Mouse (Mus musculus) cerebellum, postnatal 36 days (tissue): ENCODE measurements around the gene Ppp2r5c.

Experiments used
- DNase-seq, 2 experiments: peaks; one replicate each; pipeline ENCODE4 v3.0.0; 2021 to 2022; ENCODE audit warnings: mixed read lengths in 2 of 2

Gene Ppp2r5c

DNA sequence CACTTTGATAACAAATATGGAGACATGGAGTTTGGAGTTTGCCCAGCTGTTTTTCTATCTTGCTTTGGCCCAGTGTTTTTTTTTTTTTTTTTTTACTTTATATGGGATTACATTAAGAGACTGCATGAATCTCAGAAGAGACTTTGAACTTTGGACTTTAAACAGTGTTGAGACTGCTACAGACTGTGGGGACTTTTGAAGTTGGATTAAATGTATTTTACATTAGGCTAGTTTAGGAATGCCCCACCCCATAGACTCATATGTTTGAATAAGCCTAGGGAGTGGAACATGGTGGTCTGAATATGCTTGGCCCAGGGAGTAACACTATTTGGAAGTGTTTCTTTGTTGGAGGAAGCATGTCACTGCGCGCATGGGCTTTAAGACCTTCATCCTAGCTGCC, 4.7 kb upstream of the Ppp2r5c start:
- no peak for DNase-seq

DNA sequence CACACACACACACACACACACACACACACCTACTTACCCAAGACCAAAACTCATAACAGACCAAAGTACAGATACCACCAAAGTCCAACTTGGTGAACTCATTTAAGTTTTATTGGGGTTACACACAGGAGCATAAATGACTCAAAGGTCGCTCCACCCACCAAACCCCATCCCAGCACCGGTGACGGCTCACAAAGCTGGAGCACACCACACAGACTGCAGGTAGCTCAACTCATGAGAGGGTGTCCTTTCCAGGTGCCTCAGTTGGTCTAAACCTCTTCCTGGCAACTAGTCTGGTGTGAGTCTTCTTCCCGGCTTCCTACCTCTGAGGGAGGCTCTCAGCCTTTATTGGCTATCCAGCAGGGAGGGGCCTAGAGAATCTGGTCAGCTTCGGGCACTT, 2.4 kb upstream of the Ppp2r5c start:
- no peak for DNase-seq

DNA sequence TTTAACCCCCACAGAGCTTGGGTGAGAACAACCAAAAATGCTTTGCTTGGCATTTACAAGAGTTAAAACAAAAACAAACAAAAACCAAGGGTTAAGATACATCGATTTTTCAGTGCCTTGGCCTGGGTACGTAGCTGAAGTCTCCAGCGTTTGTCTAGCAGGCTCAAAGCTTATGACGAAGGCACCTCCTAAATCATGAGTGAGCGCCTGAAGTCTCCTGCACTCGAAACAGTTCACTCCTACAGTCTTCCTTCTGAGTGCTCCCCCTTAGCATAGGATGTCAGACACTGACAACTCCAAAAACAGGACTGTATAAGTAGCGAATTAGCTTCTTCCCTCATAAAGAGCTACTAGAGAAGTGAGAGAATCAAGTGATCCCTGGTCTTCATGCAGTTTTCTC, 1.1 kb upstream of the Ppp2r5c start:
- DNase-seq: no peak

DNA sequence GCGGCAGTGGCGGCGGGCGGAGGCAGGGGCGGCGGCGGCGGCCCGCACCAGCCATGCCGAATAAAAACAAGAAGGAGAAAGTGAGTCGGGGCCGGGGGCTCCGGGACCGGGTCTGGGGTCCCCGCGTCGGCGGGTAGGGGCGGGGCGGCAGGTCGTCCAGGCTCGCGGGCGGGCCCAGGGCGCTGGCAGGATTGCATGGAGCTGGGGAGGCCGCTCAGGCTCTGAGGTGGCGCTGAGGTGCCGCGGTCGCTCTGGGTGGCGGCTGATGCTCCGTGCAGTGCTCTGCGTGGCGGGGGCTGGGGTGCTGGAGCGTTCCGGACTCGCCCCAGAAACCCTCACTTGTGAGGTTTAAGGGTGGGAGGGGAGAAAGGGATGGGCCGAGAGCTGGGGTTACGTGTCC, 386 bp downstream of the Ppp2r5c start:
- peak; percentile 54 to 63 for DNase-seq

DNA sequence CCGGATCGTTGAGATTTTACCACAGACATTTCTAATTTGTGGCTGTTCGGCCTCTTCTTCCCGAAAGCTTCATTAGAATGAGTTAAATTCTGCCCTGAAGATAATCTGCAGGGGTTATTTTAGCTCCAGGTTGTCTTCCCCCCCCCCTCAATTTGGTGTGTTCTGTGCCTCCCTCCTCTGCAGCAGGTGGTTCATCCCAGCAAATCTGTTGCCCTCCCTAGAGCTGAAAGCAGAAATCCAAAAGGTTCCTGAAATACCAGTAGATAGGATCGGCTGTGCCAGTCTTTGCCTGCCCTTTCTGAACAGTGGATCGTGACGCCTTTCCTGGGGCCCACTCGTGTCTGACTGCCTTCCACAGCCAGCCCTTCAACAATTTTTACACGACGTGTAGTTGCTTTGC, 1.8 kb downstream of the Ppp2r5c start:
- no peak for DNase-seq

DNA sequence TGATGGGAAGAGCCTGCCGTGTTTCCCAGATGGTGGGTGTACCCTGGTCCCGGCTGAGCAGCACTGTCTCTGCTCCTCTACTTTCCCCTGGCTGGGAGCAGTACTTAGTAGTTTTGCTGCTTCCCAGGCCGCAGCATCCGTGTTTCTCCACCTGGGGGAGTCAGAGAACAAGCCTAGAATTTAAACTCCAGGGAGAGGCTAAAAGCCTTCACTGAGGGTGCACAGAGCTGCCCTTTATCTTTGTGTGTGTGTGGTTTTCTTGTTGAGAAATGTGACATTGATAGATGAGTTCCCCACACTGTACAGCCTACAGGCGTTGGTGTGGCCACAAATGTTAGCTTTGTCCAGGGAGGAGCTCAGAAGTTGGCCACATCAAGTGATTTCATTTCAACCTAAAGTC, 7.3 kb downstream of the Ppp2r5c start:
- peak; percentile 68 to 70 for DNase-seq

DNA sequence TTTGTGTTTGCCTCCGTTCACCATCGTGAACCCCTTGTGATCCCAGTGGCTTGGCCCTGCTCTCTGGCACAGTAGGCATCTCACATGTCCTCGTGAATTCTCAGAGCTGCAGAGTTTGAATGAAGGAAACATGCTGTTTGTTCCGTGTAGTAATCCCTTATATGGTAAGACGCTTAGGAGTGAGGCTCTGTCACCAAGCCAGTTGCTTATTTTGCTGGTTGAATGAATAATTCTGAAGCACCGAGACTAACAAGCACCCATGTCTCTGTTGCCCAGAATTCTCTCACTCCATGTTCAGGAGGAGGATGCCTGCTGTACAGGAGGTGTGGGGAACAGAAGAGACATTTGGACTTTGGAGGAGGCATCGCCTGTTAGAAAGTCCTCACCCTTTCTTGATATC, 9.1 kb downstream of the Ppp2r5c start:
- no peak for DNase-seq

DNA sequence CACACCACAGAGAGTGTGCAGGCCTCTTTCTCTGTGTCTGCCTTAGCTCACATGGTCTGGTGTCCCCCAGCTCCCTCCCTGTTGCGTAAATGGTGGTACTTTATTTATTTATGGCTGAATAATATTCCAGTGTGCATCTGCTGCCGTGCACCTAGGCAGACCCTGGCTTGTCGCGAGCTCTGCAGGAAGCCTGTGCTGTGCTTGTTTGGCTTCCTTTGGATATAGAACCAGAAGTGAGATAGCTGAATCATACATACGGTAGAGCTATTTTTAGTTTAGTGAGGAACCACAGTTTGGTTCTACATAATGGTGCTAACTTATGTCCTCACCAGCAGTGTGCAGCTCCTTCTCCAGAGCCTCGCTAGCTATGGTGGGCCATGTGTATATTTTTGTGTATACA, 11.7 kb downstream of the Ppp2r5c start:
- no peak for DNase-seq

DNA sequence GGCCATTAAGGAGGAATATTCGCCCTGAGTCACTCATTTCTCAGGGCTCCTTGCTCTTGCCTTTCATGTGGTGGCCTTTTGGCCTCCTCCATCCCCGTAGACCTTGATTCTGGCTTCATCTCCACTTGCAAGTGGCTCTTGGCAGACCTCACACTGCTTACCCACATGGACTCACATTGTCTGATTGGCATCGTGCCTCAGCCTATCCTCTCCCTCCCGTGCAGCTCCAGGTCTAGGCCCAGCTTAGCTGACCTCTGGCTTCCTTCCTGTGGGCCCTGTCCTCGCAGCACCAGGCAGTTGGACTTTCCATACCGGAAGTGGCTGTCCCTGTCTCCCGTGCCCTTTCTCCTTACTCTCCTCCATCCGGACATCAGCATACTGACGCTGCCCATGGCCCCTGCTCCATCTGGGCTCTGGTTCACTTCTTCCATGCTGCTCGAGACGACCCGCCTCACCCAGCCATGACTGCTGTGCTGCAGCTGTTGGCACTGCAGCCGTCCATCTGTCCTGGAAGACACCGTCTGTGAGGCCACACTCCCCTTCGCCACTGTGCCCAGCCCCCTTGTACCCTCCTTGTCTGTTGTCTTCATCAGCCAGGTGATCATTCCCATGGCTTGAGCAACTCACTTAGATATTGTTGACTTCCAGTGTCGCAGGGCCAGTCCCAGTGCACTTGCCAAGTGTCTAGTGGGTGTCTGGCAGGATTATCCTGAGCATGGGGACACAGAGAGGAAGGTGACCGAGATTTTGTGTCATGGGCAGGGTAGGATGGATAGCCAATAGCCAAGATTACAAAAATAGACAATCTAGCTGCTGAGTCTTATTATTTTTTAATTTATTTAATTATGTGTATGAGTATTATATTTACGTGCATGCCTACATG, 13.7 kb downstream of the Ppp2r5c start:
- peak; percentile 78 to 80 for DNase-seq

DNA sequence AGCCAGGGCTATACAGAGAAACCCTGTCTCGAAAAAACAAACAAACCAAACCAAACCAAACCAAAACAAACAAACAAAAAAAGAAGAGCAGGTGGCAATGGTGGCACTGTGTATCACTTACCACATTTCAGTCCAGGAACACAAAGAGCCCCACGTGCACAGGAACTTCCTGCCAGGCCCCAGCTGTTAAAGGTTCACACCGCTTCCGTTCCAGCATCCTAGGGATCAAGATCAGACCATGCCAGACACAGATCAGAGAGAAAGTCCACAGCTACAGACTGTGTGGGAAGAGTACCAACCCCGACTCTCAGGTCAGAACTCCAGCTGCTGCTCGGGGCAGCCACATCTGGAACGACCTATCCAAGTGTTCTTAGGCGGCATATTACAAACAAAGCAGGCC, 16.8 kb downstream of the Ppp2r5c start:
- DNase-seq: no peak

DNA sequence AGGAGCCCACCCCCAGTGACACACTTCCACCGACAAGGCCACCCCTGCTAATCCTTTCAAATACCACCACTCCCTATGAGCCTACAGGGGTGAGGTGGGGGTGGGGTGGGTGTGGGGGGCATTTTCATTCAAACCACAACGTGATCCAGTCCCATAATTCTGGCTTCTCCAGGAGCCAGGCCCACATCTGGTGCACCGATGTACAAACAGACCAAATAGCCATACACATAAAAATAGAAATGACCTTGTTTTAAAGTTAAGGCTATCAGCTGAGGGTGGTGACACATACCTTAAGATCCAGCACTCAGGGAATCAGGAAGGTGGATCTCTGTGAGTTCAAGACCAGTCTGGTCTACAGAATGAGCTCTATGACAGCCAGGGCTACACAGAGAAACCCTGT, 24.5 kb downstream of the Ppp2r5c start:
- no peak for DNase-seq

DNA sequence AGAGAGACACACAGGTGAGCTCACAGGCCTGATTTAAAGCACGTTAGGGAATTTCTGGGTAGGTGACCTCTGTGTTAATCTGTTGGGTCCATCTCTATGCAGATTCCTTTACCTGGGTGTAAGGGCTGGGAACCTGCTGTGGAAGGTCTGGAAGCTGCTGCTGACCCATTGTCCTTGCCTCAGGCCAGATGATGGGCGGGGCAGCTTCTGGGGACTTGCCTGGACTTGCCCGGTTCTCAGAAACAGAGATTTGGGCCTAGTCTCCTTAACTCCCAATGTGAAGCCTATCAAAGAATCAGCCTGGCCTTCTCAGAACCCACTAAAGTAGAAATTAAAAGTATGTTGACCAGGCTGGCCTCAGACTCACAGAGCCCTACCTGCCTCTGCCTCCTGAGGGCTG, 25.3 kb downstream of the Ppp2r5c start:
- DNase-seq: no peak

DNA sequence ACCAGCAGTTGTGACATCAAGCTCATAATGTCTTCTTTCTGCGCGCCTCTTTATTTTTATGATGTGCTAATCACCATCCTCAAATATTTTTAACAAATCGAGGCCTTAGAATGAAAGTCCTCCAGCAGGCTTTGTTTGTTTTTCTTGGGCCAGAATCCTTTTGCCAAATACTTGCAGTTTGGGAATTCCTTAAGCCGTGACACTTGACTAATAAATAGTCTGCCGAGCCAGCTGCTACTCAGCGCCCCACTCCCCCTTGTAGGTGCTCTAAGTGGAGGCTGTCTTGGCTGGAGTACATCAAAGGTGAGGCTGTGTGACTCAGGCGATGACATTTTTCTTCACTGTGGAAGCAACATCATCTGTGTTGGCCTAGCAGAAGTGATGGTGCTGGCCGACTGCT, 27.6 kb downstream of the Ppp2r5c start:
- no peak for DNase-seq

DNA sequence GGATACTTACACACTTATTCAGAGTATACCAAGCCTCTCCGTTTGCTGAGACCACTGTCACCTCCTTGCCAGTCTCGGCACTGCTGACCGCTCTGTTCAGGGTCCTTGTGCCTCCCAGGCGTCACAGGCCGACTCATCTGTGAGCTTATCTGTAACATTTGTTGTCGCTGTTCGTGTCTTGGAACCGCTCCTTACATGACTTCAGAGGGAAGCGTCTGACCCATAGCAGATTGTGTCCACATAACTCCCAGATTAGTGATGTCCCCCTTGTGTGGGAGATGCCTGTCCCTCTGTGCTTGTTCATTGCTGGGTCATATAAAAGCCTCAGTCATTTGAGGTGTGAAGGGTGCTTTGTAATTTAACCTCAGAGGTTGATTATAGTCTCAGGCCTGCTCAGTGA, 29.6 kb downstream of the Ppp2r5c start:
- DNase-seq: no peak

DNA sequence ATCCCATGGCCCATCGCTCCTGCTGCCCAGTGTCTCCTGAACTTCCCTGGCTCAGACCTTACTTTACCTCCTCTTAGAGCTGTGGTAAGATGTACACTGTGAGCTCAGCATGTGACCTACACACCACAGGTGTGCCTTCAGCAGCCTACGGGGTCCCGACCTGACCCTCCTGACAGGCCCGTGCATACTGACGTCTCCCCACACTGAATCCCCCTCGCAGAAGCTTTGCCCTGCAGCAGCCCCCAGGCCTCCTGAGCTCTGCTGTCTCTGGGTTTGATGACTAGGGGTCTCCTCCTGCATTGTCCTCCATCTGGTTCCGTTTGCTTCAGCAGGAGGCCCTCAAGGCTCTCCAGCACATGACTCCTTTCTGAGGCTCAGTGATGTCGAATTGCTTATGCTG, 31.0 kb downstream of the Ppp2r5c start:
- no peak for DNase-seq

DNA sequence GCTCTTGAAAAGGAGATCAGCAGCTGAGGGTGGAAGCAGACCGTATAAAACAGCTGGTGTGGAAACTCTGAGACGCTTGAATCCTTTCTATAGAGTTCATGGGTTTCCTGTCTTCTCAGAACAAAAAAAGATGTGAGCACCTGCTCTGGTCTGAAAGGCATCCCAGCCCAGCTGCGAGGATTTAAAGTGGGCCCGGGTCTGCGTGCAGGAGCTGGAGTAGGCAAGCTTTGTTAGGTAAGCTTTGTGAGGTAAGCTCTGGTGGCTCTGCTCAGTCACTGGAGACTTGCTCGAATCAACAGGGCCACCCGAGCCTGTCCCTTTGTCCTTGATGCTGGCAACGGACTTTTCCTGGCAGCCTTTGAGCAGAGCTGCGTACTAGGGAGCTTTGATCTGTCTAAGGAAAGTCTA, 31.7 kb downstream of the Ppp2r5c start:
- no peak for DNase-seq

DNA sequence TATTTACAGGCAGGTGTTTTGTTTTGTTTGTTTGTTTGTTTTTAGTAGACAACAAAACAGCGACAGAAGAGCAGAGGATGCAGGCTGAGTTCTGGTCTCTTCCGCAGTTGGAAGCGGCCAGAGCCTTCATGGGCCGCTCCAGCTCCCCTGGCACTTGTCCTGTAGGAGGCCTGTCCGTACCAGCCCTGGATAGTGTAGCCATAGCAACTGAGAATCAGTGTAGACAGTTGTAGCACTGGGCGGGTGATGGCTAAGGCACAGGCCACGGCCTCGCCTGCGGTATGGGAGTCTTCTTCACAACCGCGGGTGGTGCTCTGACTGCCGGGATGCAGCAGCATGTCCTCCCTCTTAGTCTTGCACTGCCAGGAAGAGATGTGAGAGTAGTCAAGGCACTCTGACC, 32.3 kb downstream of the Ppp2r5c start:
- no peak for DNase-seq

DNA sequence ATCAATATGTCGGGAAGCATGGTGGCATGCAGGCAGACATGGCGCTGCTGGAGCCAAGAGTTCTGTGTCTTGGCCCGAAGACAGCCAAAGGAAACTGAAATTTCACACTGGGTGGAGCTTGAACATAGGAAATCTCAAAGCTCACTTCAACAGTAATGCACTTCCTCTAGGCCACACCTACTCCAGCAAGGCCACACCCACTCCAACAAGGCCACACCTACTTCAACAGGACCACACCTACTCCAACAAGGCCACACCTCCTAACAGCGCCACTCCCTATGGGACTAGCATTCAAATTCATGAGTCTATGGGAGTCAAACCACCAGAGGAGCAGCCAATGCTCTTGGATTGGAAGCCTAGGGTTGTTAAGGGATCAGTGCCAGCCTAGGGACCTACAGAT, 33.8 kb downstream of the Ppp2r5c start:
- no peak for DNase-seq

DNA sequence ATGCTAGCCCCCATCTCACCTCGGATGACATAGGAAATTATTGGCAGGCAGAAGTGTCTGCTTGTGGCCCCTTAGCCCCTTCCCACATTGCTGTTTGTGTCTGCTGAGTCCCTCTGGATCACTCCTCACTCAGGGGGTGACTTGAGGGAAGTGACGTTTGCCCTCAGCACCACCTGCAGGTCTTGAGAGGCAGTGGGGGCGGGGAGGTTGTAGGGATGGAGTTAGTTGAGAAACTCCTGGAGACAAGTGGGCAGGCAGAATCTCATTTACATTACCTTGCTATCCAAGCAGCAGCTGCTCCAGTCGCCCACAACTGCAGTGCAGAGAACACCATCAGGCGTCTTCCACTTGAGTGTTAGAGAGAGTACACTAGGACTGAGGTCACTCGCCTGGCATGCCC, 36.8 kb downstream of the Ppp2r5c start:
- no peak for DNase-seq

DNA sequence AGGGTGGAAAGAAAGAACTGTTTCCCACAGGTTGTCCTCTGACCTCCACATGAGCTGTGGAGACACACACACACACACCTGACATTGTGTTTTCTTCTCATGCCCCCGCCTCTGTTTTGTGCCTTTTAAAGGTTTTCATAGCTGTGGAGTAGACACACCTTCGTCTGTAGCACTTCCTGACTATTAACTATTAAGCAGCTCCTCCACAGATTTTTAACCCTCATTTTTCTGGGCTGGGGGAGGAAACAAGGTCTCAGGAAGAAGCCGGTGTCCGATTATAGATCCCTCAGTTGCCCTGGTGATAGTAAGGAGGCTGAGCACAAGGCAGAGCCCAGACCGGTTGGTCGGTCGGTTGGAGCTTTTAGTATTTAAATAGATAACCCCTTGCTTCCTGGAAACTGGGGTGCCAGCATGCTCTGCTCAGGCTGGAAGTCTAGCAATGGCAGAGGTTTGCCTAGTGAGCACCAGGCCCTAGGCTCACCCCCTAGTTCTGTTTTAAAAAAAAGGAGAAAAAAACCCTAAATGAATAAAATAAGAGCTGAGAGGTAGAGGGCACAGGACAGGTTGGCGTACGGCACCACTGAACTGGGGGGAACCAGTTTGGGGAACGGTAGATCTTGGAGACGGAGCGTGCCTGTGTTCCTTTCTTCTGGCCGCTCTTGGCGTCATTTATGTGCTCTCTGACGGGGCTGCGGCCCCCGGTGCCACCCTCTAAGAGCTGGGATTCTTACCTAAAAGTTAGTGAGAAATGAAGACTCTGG, 38.1 kb downstream of the Ppp2r5c start:
- no peak for DNase-seq

DNA sequence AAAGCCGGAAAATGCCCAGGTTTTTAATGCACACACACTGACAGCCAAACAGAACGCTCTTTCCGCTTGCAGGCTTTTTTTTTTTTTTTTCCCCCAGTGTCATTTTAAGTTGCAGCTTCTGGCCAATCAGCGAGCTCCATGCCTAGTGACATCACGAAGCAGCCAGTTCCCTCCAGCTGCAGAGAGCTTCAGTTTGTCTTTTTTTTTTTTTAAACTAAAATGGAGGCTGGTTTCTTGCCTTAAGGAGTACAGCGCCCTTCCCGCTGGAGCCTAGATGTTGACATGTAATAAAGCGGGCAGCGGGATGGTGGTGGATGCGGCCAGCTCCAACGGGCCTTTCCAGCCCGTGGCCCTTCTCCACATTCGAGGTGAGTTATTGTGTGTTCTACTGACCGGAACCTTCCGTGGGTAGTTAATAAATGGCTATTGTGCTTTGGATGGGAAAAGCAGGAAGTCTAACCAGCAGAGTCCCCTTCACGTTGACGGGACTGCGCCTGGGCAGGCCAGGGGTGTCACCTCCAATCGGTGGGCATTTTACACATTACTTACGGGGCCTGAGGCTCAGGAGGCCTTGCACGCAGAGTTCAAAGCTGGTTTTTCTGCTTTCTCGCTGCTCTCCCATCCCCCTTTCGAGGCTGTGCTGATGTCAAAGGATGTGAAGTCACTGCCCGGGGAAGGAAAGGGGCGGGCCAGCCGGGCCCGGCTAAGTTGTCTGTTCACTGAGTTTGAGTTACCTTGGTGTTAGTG, 38.8 kb downstream of the Ppp2r5c start:
- DNase-seq: peak; percentile 63 to 68

DNA sequence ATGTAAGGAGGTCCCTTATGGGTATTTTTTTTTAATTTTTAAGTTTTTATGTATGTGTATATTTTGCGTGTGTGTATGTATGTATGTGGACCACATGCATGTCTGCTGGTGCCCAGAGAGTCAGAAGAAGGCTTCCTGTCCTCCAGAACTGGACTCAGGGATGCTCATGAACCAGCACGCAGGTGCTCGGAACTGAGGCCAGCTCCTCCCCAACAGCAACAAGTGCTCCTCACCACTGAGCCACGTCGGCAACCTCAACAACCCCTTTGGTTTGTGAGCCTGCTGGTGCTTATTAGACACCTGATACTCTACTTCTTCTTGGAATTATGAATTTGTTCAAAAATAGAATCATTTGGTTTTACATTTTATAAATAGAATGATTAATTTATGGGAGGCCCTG, 39.9 kb downstream of the Ppp2r5c start:
- DNase-seq: no peak

DNA sequence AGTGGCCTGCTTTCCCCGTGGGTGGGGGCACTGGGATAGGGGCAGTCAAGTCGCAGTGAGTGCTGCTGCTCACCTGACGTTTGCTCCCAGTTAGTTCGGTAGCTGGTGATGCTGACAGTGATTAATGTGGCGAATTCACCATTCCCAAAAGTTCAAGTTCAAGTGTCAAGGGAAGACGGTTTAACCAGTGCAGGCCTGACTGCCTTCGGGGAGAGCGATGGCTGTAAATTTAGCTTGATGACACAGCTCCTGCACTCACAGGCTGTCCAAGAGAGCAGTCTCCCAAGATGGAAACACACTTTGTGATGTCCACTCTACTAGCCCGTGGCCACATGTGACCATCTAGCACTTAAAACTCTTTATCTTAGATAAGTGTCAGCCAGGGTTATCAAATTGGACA, 41.1 kb downstream of the Ppp2r5c start:
- no peak for DNase-seq
